Mouse (Mus musculus): ENCODE results near the gene Obsl1. TPM values are rescaled to one million over a fixed set of nuclear protein-coding genes. Genes with fewer than 3 reads are reported as not detected.

Gene Obsl1
- polyA plus RNA-seq, 1 experiment from 2014 or later: 79.0 TPM

DNA sequence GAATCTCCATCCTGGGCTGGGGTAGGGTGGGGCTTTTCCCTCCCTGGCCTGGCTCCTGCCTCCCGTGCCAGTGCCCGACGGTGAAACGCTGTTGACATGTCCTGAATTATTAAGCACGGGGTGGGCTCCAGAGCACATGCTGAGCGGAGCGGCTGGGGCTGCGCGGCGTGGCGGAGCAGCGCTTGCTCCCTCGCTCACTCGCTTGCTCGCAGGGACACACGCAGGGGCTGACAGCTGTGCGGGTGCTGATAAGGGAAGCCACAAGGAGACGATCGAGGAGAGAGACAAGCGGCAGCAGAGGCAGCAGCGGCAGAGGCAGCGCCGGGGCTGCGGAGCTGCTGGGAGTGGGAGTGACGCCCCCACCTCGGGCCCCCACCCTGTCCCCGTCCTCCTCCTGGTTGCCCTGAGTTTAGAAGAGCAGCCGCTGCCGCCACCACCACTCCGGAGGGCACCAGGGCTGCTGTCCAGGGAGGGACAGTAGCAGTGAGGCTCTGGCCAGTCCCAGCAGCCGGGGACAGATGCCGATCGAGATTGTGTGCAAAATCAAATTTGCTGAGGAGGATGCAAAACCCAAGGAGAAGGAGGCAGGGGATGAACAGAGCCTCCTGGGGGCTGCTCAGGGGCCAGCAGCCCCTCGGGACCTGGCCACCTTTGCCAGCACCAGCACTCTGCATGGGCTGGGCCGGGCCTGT is 55.8 kb downstream of the Obsl1 start, which contains the start of gene Asic4:
Asic4 (plus strand) TSS at position 123 of the 692 bp plus-strand sequence.
- H3K4me2 ChIP-seq (replicated peaks; ENCODE audit: low read depth, low read length): peak within 1 kb of the TSS; percentile 46
- peak within 1 kb of the TSS; percentile 21; the same call in 1 of the 2 replicates for H3K4me3 ChIP-seq (ENCODE audit: low read depth, low read length)
- peaks cover 43% of the 10 kb centered on the region for H3K4me1 ChIP-seq (ENCODE audit: control insufficient read depth, insufficient read depth, low read length)
- no peak for ATAC-seq (ENCODE audit: insufficient number of reproducible peaks, insufficient read depth, low FRiP score, low read depth)
- H3K27me3 ChIP-seq (ENCODE audit: control insufficient read depth, insufficient read depth, low read length): peaks cover 33% of the 10 kb centered on the region
- no peak within 1 kb of the TSS for H3K27ac ChIP-seq (ENCODE audit: low read length)
- H3K36me3 ChIP-seq (ENCODE audit: control insufficient read depth, insufficient read depth, low read length): no peaks in the 10 kb centered on the region
- no peaks in the 10 kb centered on the region for H3K9me3 ChIP-seq (ENCODE audit: control insufficient read depth, low read depth, low read length)
- 3% methylated on average over 32 of the region's 35 CpGs for WGBS
- 0 out of 2 replicates have a peak within 1 kb of the TSS, but pooled peaks have one; percentile 6 for H3K9ac ChIP-seq (replicated peaks; ENCODE audit: low read depth, low read length)

DNA sequence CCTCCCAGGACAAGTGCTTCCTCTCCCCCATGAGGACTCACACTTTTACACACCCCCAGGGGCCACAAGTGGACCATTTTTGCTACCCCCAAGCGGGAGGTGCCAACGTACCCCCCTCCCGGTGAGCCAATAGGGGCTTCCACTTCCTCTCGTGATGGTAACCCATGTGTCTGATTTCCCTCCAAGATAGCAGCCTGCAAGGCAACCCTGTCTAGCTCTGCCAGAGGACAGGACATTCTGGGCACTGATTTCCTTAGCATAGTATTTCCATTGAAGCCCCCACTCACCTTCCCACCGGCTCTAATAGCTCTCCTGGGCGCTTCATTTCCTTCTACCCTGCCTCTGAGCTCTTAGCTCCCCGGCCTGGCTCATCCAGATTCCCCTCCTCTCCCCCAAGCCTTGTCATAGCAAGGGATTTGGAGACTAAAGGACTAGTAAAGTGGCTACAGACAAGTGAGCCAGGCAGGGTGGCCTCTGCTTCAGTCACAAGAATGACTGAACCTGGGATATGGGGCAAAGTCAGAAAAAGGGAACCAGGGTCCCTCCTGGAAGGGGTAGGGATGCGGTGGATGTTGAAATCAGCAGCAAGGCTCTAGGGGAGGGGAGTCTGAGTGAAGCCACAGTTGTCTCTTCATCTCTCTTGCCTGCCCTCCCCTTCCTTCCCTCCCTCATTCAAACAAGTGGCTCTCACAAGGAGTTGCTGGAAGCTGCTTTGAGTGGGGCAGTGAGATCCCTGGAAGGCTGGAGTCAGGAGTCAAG is 56.7 kb downstream of the Obsl1 start:
- H3K4me1 ChIP-seq (ENCODE audit: control insufficient read depth, insufficient read depth, low read length): peaks cover 47% of the 10 kb centered on the region
- peak overlapping the region; percentile 46; the same call in 1 of the 2 replicates for H3K4me2 ChIP-seq (replicated peaks; ENCODE audit: low read depth, low read length)
- ATAC-seq (ENCODE audit: insufficient number of reproducible peaks, insufficient read depth, low FRiP score, low read depth): no peak
- H3K4me3 ChIP-seq (ENCODE audit: low read depth, low read length): no peak overlapping the region
- 15% methylated on average over 8 of the region's 8 CpGs for WGBS
- H3K27ac ChIP-seq (ENCODE audit: low read length): no peak overlapping the region
- no peaks in the 10 kb centered on the region for H3K9me3 ChIP-seq (ENCODE audit: control insufficient read depth, low read depth, low read length)
- H3K9ac ChIP-seq (replicated peaks; ENCODE audit: low read depth, low read length): no peak overlapping the region
- no peaks in the 10 kb centered on the region for H3K36me3 ChIP-seq (ENCODE audit: control insufficient read depth, insufficient read depth, low read length)
- peaks cover 33% of the 10 kb centered on the region for H3K27me3 ChIP-seq (ENCODE audit: control insufficient read depth, insufficient read depth, low read length)

DNA sequence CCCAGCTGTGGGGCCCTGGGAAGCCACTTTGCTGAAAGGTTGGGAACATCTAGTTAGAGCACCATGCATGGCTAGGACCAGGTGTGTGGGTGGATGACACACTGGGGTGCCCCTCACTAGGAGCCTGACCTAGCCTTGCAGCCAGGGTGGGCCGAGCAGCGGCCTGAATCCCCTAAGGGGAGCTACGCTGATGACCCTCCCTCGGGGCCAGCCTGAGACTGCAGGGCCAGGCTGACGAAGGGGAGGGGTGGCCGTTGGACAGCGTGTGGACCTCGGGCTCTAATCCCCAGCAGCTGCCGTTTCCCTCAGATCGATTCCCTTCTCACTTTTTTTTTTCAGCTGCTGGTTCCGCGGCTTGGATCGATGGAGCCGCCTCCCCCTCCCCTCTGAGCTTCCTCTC is 57.3 kb downstream of the Obsl1 start:
- H3K4me2 ChIP-seq (replicated peaks; ENCODE audit: low read depth, low read length): no peak overlapping the region; the same call in 1 of the 2 replicates
- peaks cover 47% of the 10 kb centered on the region for H3K4me1 ChIP-seq (ENCODE audit: control insufficient read depth, insufficient read depth, low read length)
- no peak overlapping the region for H3K9ac ChIP-seq (replicated peaks; ENCODE audit: low read depth, low read length)
- no peak overlapping the region for H3K4me3 ChIP-seq (ENCODE audit: low read depth, low read length)
- 4% methylated on average over 14 of the region's 14 CpGs for WGBS
- peaks cover 33% of the 10 kb centered on the region for H3K27me3 ChIP-seq (ENCODE audit: control insufficient read depth, insufficient read depth, low read length)
- no peaks in the 10 kb centered on the region for H3K36me3 ChIP-seq (ENCODE audit: control insufficient read depth, insufficient read depth, low read length)
- H3K27ac ChIP-seq (ENCODE audit: low read length): no peak overlapping the region; the same call in 1 of the 2 replicates
- no peaks in the 10 kb centered on the region for H3K9me3 ChIP-seq (ENCODE audit: control insufficient read depth, low read depth, low read length)
- ATAC-seq (ENCODE audit: insufficient number of reproducible peaks, insufficient read depth, low FRiP score, low read depth): no peak

DNA sequence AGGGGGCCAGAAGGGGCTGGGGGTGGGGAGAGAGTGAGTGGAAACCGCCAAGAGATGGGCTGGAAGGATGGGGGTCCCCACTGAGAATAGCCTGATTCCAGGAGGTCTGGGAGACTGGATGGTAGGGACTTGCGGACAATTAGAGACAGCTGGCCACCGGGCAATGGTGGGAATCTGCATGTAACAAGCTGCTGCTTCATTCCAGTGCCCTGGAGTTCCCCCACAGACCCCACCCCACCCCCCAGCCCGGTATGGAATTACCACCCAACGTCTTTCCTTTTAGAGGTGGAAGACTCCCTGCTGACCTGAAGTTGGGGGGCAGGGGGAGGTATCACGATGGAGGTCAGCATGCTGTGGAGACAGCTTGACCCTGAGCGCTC is 58.2 kb downstream of the Obsl1 start:
- no peak overlapping the region; the same call in 1 of the 2 replicates for H3K4me2 ChIP-seq (replicated peaks; ENCODE audit: low read depth, low read length)
- no peaks in the 10 kb centered on the region for H3K36me3 ChIP-seq (ENCODE audit: control insufficient read depth, insufficient read depth, low read length)
- H3K27ac ChIP-seq (ENCODE audit: low read length): no peak overlapping the region
- H3K4me3 ChIP-seq (ENCODE audit: low read depth, low read length): no peak overlapping the region
- no peak for ATAC-seq (ENCODE audit: insufficient number of reproducible peaks, insufficient read depth, low FRiP score, low read depth)
- 8% methylated on average over 7 of the region's 7 CpGs for WGBS
- no peaks in the 10 kb centered on the region for H3K9me3 ChIP-seq (ENCODE audit: control insufficient read depth, low read depth, low read length)
- peaks cover 31% of the 10 kb centered on the region for H3K27me3 ChIP-seq (ENCODE audit: control insufficient read depth, insufficient read depth, low read length)
- peaks cover 47% of the 10 kb centered on the region for H3K4me1 ChIP-seq (ENCODE audit: control insufficient read depth, insufficient read depth, low read length)
- H3K9ac ChIP-seq (replicated peaks; ENCODE audit: low read depth, low read length): no peak overlapping the region

DNA sequence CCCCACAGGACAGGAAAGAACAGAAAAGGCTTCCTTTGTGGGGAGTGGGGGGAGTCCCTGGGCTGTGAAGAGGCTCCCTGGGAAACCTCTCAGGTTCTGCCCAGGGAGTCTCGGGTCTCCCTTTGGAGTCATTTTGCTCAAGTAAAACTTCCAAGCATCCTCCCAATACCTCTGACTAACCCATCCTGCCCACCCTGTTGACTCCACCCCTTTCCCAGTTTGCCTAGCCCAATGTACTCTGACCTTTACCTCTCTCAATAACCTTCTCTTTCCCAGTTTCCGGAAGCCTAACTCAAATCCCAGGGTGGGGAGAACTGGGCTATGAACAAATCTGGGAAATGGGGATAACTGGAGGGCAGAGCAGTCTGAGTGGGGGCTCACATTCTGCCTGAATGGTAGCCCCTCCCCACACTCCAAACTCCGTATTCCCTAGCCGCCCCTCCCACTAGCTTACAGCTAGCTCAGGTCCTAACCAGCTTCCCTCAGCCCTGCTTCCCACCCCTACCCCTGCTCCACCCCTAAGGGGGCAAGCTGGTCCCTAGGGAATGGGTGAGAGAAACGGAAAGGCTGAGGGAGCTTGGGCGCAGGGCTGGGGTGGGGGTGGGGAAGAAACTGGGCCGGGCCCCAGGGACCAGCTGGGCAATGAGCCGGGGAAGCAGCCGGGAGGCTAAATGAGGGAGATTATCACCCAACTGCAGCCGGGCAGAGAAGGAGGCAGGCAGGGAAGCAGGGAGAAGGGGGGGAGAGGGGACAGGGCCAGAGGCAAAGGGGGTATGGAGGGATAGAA is 58.8 kb downstream of the Obsl1 start:
- no peaks in the 10 kb centered on the region for H3K9me3 ChIP-seq (ENCODE audit: control insufficient read depth, low read depth, low read length)
- peaks cover 2% of the 10 kb centered on the region; the same call in 1 of the 2 replicates for H3K36me3 ChIP-seq (ENCODE audit: control insufficient read depth, insufficient read depth, low read length)
- H3K4me2 ChIP-seq (replicated peaks; ENCODE audit: low read depth, low read length): no peak overlapping the region; the same call in 1 of the 2 replicates
- H3K9ac ChIP-seq (replicated peaks; ENCODE audit: low read depth, low read length): no peak overlapping the region
- H3K4me3 ChIP-seq (ENCODE audit: low read depth, low read length): no peak overlapping the region
- ATAC-seq (ENCODE audit: insufficient number of reproducible peaks, insufficient read depth, low FRiP score, low read depth): 0 out of 2 replicates have a peak, but pooled peaks have one; percentile 2
- no peak overlapping the region for H3K27ac ChIP-seq (ENCODE audit: low read length)
- H3K27me3 ChIP-seq (ENCODE audit: control insufficient read depth, insufficient read depth, low read length): peaks cover 31% of the 10 kb centered on the region
- peaks cover 47% of the 10 kb centered on the region for H3K4me1 ChIP-seq (ENCODE audit: control insufficient read depth, insufficient read depth, low read length)
- 6% methylated on average over 10 of the region's 10 CpGs for WGBS

DNA sequence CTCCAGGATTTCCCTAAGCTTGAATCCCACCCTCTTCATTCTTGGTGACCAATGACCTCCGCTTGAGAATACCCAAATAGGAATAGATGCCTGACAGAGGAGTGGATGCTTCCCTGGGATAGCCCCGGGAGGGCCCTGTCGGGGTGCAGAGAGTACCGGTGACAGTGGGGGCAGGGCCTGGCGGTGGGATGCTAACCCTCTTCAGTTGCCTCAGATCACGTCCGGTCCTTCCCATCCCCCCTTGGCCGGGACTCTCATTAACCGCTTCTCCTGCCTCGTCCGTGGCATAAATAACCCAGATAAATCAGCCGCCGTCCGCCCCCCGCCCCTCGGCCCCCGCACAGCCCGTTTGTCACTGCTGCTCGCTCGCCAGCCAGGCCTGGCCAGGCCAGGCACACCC is 59.6 kb downstream of the Obsl1 start:
- WGBS: 3% methylated on average over 20 of the region's 20 CpGs
- peak overlapping the region; percentile 24; the same call in 1 of the 2 replicates for H3K4me2 ChIP-seq (replicated peaks; ENCODE audit: low read depth, low read length)
- no peak overlapping the region for H3K4me3 ChIP-seq (ENCODE audit: low read depth, low read length)
- H3K9ac ChIP-seq (replicated peaks; ENCODE audit: low read depth, low read length): no peak overlapping the region
- H3K27me3 ChIP-seq (ENCODE audit: control insufficient read depth, insufficient read depth, low read length): peaks cover 31% of the 10 kb centered on the region
- peaks cover 47% of the 10 kb centered on the region for H3K4me1 ChIP-seq (ENCODE audit: control insufficient read depth, insufficient read depth, low read length)
- no peaks in the 10 kb centered on the region for H3K9me3 ChIP-seq (ENCODE audit: control insufficient read depth, low read depth, low read length)
- ATAC-seq (ENCODE audit: insufficient number of reproducible peaks, insufficient read depth, low FRiP score, low read depth): no peak
- H3K27ac ChIP-seq (ENCODE audit: low read length): peak overlapping the region; percentile 22; the same call in 1 of the 2 replicates
- H3K36me3 ChIP-seq (ENCODE audit: control insufficient read depth, insufficient read depth, low read length): peaks cover 6% of the 10 kb centered on the region; the same call in 1 of the 2 replicates

DNA sequence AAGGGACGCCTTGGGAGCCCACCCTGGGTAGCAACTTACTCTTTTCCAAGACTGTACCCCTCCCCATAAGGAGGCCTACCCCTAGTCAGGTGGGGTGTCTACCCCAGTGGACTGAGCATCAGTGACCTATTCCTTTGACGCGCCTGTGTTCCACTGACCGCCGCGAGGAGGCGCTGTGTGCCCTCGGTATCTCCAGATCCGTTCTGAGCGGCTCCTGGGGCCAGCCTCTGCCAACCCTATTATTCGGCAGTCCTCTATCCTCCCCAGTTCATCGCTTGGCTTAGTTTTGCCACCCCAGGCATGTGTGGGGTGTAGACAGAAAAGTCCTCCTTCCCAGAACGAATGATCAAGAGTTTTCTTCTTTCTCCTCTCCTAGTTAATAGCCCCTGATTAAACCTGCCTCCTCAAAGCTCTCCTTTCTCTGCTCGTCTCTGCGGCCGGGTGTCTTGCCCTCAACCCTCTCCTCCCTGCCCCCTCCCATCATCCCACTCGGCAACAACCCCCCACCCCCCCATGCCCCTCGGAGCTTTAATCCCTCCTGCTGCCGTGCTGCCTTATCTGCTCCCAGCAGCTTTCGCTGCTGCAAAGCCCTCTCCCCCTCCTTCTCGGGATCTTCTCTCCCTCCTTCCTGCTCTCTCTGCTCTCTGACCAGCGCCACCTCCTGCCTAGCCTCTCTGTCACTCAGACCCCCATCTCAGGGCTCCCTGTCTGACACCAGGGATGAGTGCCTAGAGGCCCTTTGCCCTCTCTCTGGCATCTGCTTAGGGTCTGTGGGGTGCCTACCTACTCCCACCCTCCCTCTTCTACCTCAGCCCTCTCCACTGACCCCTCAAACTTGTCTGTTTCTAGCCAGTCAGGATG is 60.3 kb downstream of the Obsl1 start:
- 3% methylated on average over 22 of the region's 22 CpGs for WGBS
- H3K9me3 ChIP-seq (ENCODE audit: control insufficient read depth, low read depth, low read length): no peaks in the 10 kb centered on the region
- H3K9ac ChIP-seq (replicated peaks; ENCODE audit: low read depth, low read length): no peak overlapping the region; the same call in 1 of the 2 replicates
- peak overlapping the region; percentile 17; the same call in 1 of the 2 replicates for H3K4me3 ChIP-seq (ENCODE audit: low read depth, low read length)
- H3K4me1 ChIP-seq (ENCODE audit: control insufficient read depth, insufficient read depth, low read length): peaks cover 44% of the 10 kb centered on the region
- peak overlapping the region; percentile 22; the same call in 1 of the 2 replicates for H3K27ac ChIP-seq (ENCODE audit: low read length)
- H3K27me3 ChIP-seq (ENCODE audit: control insufficient read depth, insufficient read depth, low read length): peaks cover 25% of the 10 kb centered on the region
- peak overlapping the region; percentile 24; the same call in 1 of the 2 replicates for H3K4me2 ChIP-seq (replicated peaks; ENCODE audit: low read depth, low read length)
- H3K36me3 ChIP-seq (ENCODE audit: control insufficient read depth, insufficient read depth, low read length): peaks cover 6% of the 10 kb centered on the region; the same call in 1 of the 2 replicates
- ATAC-seq (ENCODE audit: insufficient number of reproducible peaks, insufficient read depth, low FRiP score, low read depth): peak; percentile 19; the same call in 1 of the 2 replicates

Measured in stomach, embryonic 14.5 days (tissue).